Mouse (Mus musculus): ENCODE data around the gene Gm4869. TPM values are rescaled to one million over a fixed set of nuclear protein-coding genes. Genes with fewer than 3 reads are reported as not detected.
"Not testable (repeated sequence)": the region's sequence is repeated elsewhere in the genome, so short reads cannot be mapped to it uniquely, and the experiment has no call there.

Gene Gm4869
- polyA plus RNA-seq, 1 experiment: not detected

- H3K4me1 ChIP-seq (ENCODE audit: control insufficient read depth, insufficient read depth, insufficient read length, low read length): no peaks in the 10 kb centered on the region
- H3K27ac ChIP-seq (replicated peaks; ENCODE audit: low read depth, low read length): no peak overlapping the region
- no peak overlapping the region for H3K4me3 ChIP-seq (ENCODE audit: insufficient read depth, low read depth, low read length)
These were observed 4.0 kb upstream of the Gm4869 start for GRCm38 (mm10) chr5:140441406-140441805.

GRCm38 (mm10) chr5:140444012-140444411 is 1.4 kb upstream of the Gm4869 start:
- no peak overlapping the region for H3K27ac ChIP-seq (replicated peaks; ENCODE audit: low read depth, low read length)
- H3K4me1 ChIP-seq (ENCODE audit: control insufficient read depth, insufficient read depth, insufficient read length, low read length): no peaks in the 10 kb centered on the region
- no peak overlapping the region for H3K4me3 ChIP-seq (ENCODE audit: insufficient read depth, low read depth, low read length)

GRCm38 (mm10) chr5:140446054-140446453 is 609 bp downstream of the Gm4869 start:
- no peak overlapping the region for H3K27ac ChIP-seq (replicated peaks; ENCODE audit: low read depth, low read length)
- H3K4me3 ChIP-seq (ENCODE audit: insufficient read depth, low read depth, low read length): no peak overlapping the region
- no peaks in the 10 kb centered on the region for H3K4me1 ChIP-seq (ENCODE audit: control insufficient read depth, insufficient read depth, insufficient read length, low read length)

DNA sequence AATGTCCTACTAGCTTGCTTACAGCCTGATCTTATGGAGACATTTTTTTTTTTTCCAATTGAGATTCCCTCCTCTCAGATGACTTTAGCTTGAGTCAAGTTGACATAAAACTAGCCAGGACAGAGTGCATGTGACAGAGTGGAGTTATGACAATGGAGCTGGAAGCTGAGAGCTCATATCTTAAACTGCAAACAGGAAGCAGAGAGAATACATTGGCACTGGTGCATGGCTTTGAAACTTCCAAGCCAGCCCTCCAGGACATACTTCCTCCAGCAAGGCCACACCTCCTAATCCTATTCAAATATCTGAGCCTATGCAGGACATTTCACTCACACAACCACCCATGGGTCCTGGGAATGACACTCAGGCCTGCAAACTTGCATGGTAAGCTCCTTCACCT is 9.0 kb downstream of the Gm4869 start:
- H3K4me1 ChIP-seq (ENCODE audit: control insufficient read depth, insufficient read depth, insufficient read length, low read length): no peaks in the 10 kb centered on the region
- no peak overlapping the region for H3K4me3 ChIP-seq (ENCODE audit: insufficient read depth, low read depth, low read length)
- H3K27ac ChIP-seq (replicated peaks; ENCODE audit: low read depth, low read length): no peak overlapping the region

GRCm38 (mm10) chr5:140455466-140455865 is 10.0 kb downstream of the Gm4869 start:
- no peaks in the 10 kb centered on the region for H3K4me1 ChIP-seq (ENCODE audit: control insufficient read depth, insufficient read depth, insufficient read length, low read length)
- H3K27ac ChIP-seq (replicated peaks; ENCODE audit: low read depth, low read length): no peak overlapping the region
- H3K4me3 ChIP-seq (ENCODE audit: insufficient read depth, low read depth, low read length): no peak overlapping the region

GRCm38 (mm10) chr5:140461476-140461875 is 16.0 kb downstream of the Gm4869 start:
- Histone ChIP-seq H3K27ac (replicated peaks; ENCODE audit: low read depth, low read length) (no peak overlapping the region), H3K4me1 (ENCODE audit: control insufficient read depth, insufficient read depth, insufficient read length, low read length) (no peaks in the 10 kb centered on the region), H3K4me3 (ENCODE audit: insufficient read depth, low read depth, low read length) (no peak overlapping the region)

GRCm38 (mm10) chr5:140463151-140463550 is 17.7 kb downstream of the Gm4869 start:
- not testable (repeated sequence) for H3K27ac ChIP-seq (replicated peaks; ENCODE audit: low read depth, low read length); H3K4me1 ChIP-seq (ENCODE audit: control insufficient read depth, insufficient read depth, insufficient read length, low read length); H3K4me3 ChIP-seq (ENCODE audit: insufficient read depth, low read depth, low read length)

DNA sequence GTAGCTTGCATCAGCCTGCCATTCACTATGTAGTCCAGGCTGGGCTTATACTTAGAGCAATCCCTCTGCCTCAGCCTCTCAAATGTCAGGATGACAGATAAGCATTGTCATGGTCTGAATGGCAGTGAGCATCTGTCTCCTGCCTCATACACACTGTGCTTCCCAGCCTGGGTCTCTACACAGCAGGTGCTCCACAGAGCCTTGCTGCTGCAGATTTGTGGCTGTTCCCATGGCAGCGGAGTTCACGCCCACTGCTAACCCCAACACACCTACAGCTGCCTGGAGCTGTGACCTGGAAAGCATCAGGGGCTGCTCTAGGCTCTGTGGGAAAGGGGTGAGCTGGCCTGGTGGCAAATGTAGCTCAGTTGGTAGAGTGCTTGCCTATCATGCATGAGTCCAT is 19.5 kb downstream of the Gm4869 start:
- Histone ChIP-seq H3K27ac (replicated peaks; ENCODE audit: low read depth, low read length) (no peak overlapping the region), H3K4me1 (ENCODE audit: control insufficient read depth, insufficient read depth, insufficient read length, low read length) (no peaks in the 10 kb centered on the region), H3K4me3 (ENCODE audit: insufficient read depth, low read depth, low read length) (no peak overlapping the region)

- Histone ChIP-seq H3K4me3 (ENCODE audit: insufficient read depth, low read depth, low read length) (no peak overlapping the region), H3K4me1 (ENCODE audit: control insufficient read depth, insufficient read depth, insufficient read length, low read length) (no peaks in the 10 kb centered on the region), H3K27ac (replicated peaks; ENCODE audit: low read depth, low read length) (no peak overlapping the region)
These were observed 26.9 kb downstream of the Gm4869 start for GRCm38 (mm10) chr5:140472336-140472735.

DNA sequence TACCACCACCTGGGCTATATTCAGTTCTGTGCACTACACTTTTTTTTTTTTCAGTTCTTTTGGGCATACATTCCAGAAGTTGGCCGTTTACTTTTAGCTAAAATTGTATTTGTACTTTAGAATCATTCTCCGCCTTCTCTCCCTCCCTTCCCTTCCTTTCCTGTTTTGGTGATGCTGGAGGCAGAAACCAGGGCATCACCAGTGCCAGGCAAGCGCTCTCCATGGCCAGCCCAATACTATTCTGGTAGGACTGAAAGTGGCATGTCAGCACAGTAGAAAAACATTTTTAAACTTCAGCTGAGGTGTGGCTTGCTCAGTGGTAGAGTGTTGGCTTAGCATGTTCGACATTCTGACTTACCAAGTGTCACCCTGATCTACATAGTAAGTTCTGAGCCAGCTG is 36.0 kb downstream of the Gm4869 start:
- Histone ChIP-seq H3K4me3 (ENCODE audit: insufficient read depth, low read depth, low read length) (no peak overlapping the region), H3K4me1 (ENCODE audit: control insufficient read depth, insufficient read depth, insufficient read length, low read length) (no peaks in the 10 kb centered on the region), H3K27ac (replicated peaks; ENCODE audit: low read depth, low read length) (no peak overlapping the region)

DNA sequence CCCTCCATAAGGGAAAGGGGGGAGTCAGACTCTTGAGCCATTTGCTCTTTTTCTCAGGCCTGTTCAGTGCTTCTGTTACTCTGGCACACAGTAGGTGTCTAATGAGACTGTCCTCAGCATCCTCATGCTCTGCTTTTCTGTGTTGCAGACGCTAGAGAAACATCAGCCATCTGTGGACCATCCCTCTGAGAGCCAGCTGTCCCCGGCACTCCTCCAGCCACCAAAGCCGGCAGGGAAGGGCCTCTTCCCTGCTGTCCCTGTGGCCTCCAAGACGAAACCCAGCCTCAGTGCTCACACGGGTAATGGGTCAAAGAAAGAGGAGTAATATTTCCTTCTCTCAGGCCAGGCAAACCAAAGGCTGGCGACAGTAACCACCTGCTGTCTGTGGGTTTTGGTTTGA is 45.7 kb downstream of the Gm4869 start:
- H3K4me1 ChIP-seq (ENCODE audit: control insufficient read depth, insufficient read depth, insufficient read length, low read length): no peaks in the 10 kb centered on the region
- no peak overlapping the region for H3K27ac ChIP-seq (replicated peaks; ENCODE audit: low read depth, low read length)
- no peak overlapping the region for H3K4me3 ChIP-seq (ENCODE audit: insufficient read depth, low read depth, low read length)

GRCm38 (mm10) chr5:140492684-140493233 is 47.3 kb downstream of the Gm4869 start:
- no peaks in the 10 kb centered on the region for H3K4me1 ChIP-seq (ENCODE audit: control insufficient read depth, insufficient read depth, insufficient read length, low read length)

DNA sequence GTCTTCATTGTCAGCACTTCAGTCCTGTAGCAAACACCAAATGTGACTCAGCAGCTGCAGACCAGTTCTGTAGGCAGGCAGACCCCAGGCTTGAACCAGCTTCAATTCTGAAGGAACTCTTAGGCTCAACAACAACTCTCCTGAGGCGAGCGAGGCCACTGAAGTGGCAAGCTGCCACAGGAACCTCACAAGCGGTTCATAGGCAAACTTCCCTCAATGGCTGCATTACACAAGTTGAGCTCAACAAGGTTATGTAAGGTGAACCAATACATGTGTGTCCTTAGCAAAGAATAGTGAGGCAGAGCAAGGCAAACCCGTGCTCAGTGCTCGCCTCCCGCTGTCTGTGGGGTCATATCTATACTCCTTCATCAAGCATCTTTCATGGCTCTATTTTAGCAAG is 52.7 kb downstream of the Gm4869 start:
- Histone ChIP-seq H3K4me3 (ENCODE audit: insufficient read depth, low read depth, low read length) (no peak overlapping the region), H3K4me1 (ENCODE audit: control insufficient read depth, insufficient read depth, insufficient read length, low read length) (peaks cover 2% of the 10 kb centered on the region; the same call in 1 of the 2 replicates)

More at GRCm38 (mm10) chr5:140492684-140493233, 47.3 kb downstream of the Gm4869 start:
- Histone ChIP-seq H3K4me3 (ENCODE audit: insufficient read depth, low read depth, low read length) (no peak overlapping the region), H3K27ac (replicated peaks; ENCODE audit: low read depth, low read length) (no peak overlapping the region)

DNA sequence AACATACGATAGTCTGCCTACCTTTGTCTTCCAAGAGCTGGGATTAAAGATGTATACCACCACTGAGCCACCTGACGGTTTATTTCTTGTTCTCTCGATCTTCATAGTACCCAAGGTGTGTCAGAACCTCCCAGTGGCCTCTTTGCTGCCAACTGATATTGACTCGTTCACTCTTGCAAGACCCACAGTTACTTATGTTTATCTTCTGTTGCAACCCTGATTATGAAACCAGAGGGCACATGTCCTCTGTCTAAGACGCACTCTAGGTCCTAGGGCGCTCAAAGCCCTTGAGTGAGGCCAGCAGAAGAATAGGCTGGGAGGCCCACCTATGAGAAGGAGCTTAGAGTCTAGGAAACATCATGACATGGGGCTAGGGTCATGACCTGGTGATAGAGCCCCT is 55.3 kb downstream of the Gm4869 start:
- no peak overlapping the region for H3K4me3 ChIP-seq (ENCODE audit: insufficient read depth, low read depth, low read length)
- no peak overlapping the region for H3K27ac ChIP-seq (replicated peaks; ENCODE audit: low read depth, low read length)
- peaks cover 5% of the 10 kb centered on the region; the same call in 1 of the 2 replicates for H3K4me1 ChIP-seq (ENCODE audit: control insufficient read depth, insufficient read depth, insufficient read length, low read length)

More for the DNA sequence above, 52.7 kb downstream of the Gm4869 start:
- H3K27ac ChIP-seq (replicated peaks; ENCODE audit: low read depth, low read length): no peak overlapping the region

GRCm38 (mm10) chr5:140501982-140502836 is 56.8 kb downstream of the Gm4869 start:
- Histone ChIP-seq H3K4me1 (ENCODE audit: control insufficient read depth, insufficient read depth, insufficient read length, low read length) (peaks cover 11% of the 10 kb centered on the region; the same call in 1 of the 2 replicates), H3K4me3 (ENCODE audit: insufficient read depth, low read depth, low read length) (no peak overlapping the region), H3K27ac (replicated peaks; ENCODE audit: low read depth, low read length) (no peak overlapping the region)

DNA sequence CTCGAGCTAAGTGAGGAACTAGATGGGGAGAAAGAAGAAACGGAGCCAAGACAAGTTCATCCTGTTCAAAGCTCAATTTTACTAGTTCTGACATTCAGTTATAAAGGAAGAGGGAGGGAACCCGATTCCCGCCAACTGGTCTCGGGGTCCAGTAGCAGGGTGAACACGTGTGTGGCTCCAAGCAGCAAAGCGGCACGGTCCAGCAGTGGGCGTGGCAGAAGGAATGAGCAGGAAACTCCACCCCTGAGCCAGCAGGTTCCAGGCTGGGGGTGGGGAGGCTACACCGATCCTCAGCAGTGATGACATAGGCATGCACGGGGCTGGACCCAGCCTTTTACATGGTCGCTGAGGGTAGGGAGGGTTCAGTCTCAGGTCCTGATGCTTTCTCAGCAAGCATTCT is 57.5 kb downstream of the Gm4869 start:
- H3K4me3 ChIP-seq (ENCODE audit: insufficient read depth, low read depth, low read length); H3K27ac ChIP-seq (replicated peaks; ENCODE audit: low read depth, low read length): not testable (repeated sequence)
- H3K4me1 ChIP-seq (ENCODE audit: control insufficient read depth, insufficient read depth, insufficient read length, low read length): peaks cover 17% of the 10 kb centered on the region

All from brown adipose tissue, adult 24 weeks (tissue).